Mouse (Mus musculus) cortical plate, adult 2 months (tissue): Measurements from ENCODE around the gene Oxnad1.

Source experiments
- CTCF ChIP-seq: fragments of 200-500 bp; IDR thresholded peaks from 2 replicates; pipeline ENCODE4 v1.5.1; 2011; ENCODE audit warnings: mild to moderate bottlenecking, control low read depth, low read length; ENCODE audit not compliant: insufficient read depth; ENCODE audit errors: extremely low read depth
- POLR2A ChIP-seq: fragments of 200-500 bp; IDR thresholded peaks from 2 replicates; pipeline ENCODE4 v1.6.1; 2011; ENCODE audit warnings: mild to moderate bottlenecking, low read length, control low read depth; ENCODE audit not compliant: insufficient read depth; ENCODE audit errors: extremely low read depth

DNA sequence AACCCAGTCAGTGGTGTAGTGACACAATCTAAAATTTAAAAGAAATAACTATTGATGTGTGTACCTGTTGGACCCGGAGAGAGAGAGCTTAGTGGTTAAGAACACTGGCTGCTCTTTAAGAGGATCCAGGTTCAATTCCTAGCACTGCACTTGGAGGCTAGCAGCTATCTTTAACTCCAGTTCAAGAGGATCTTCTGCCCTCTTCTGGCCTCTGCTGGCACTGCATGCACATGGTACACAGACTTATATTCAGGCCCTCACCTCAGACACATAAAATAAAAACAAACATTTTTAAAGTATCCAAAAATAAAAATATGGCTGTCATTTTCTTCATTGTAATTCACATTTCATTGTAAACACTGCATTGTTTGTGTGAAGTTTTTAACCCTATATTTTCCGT lies 28.5 kb upstream of the Oxnad1 start:
- 0 out of 2 replicates have a peak, but pooled peaks have one; percentile 10 for TF ChIP-seq CTCF
- no peak for TF ChIP-seq POLR2A
